Mouse (Mus musculus): ENCODE data around the gene Map2k4. TPM values are rescaled to one million over a fixed set of nuclear protein-coding genes. Genes with fewer than 3 reads are reported as not detected.
A peak's percentile ranks its signal among the peaks of the same experiment; 100 is the strongest.

Gene Map2k4
- polyA plus RNA-seq, 1 experiment from 2014 or later = 68.8 TPM

DNA sequence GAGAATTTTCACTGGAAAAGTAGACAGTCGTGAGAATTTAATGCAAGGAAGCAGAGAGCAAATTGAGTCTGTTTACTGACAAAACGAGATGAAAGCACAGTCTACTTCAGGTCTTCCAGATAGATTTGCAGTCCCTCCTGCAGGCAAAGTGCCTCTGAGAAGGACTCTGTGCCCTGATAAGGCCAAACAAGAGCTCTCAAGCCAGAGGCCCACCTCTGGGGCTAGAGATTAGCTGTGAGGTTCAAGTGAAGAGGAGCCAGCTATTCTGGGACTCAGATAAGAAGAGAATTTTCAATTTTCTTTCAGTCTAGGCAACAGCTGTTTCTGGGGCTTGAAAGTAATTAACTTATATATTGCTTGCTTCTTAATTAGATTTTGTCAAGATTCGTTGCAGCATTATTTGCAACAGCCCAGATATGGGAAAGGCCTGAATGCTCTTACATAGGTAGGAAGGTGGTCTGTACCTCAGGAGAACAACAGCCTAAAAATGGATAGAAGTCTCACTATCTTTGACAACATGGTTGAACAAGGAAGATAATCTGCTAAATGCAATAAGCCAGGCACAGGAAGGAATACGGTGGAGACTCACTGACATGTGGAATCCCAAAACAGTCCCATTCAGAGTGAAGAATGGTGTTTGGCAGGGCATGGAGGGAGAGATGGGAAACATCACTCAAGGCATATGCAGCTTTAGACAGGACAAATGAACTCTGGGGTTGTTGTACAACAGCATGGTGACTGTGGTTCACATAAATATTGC lies 138.0 kb downstream of the Map2k4 start:
- Histone ChIP-seq H3K4me1 (replicated peaks) (no peaks in the 10 kb centered on the region), H3K27ac (no peak overlapping the region), H3K4me3 (replicated peaks) (no peak overlapping the region), H3K27me3 (no peaks in the 10 kb centered on the region), H3K9ac (replicated peaks) (no peak overlapping the region), H3K36me3 (no peaks in the 10 kb centered on the region), H3K9me3 (no peaks in the 10 kb centered on the region), H3K4me2 (no peak overlapping the region)
- 69% methylated on average over 4 of the region's 4 CpGs for WGBS
- ATAC-seq (ENCODE audit: insufficient number of reproducible peaks, insufficient read depth, low FRiP score, low TSS enrichment, low read depth) = no peak

DNA sequence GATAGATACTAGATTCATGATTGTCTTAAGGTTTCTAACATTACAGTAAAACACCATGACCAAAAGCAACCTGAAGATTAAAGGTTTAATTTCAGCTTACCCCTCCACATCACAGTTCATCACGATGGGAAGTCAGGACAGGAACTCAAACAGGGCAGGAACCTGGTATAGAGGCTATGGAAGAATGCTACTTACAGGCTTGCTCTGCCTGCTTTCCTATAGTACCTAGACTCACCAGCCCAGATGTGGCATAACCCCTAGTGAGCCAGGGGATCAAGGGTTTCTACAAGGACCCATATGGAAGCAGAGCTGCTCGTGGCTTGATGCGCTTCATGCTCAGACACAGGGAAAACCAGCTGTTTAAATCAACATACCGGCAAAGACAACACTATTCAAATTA lies 138.6 kb downstream of the Map2k4 start:
- Histone ChIP-seq H3K4me2 (no peak overlapping the region), H3K4me1 (replicated peaks) (no peaks in the 10 kb centered on the region), H3K27me3 (no peaks in the 10 kb centered on the region), H3K9me3 (no peaks in the 10 kb centered on the region), H3K4me3 (replicated peaks) (no peak overlapping the region), H3K27ac (no peak overlapping the region), H3K9ac (replicated peaks) (no peak overlapping the region), H3K36me3 (no peaks in the 10 kb centered on the region)
- 78% methylated on average over 4 of the region's 4 CpGs for WGBS
- no peak for ATAC-seq (ENCODE audit: insufficient number of reproducible peaks, insufficient read depth, low FRiP score, low TSS enrichment, low read depth)

DNA sequence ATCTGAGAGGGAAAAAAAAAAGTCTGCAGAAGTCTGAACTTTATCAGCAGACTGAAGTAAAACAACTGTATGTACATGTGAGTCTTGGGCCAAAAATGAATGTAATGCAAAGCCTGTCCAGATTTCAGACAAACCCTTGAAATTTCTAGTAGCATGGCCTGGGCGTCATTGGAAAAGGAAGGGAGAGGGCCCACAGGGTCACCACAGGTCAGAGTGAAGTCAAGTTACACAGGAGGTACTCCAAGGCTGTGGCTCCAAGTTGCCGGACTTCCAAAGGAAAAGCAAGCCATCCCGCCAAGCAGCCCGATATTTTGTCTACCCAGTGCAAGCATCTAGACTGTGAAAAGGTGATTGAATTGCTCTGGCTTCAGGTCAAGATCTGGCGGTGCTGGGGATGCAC lies 141.8 kb downstream of the Map2k4 start:
- WGBS = 80% methylated on average over 5 of the region's 5 CpGs
- Histone ChIP-seq H3K9ac (replicated peaks) (no peak overlapping the region), H3K27me3 (no peaks in the 10 kb centered on the region), H3K36me3 (no peaks in the 10 kb centered on the region), H3K4me2 (no peak overlapping the region), H3K9me3 (no peaks in the 10 kb centered on the region), H3K4me3 (replicated peaks) (no peak overlapping the region), H3K27ac (no peak overlapping the region), H3K4me1 (replicated peaks) (no peaks in the 10 kb centered on the region)
- ATAC-seq (ENCODE audit: insufficient number of reproducible peaks, insufficient read depth, low FRiP score, low TSS enrichment, low read depth) = no peak

DNA sequence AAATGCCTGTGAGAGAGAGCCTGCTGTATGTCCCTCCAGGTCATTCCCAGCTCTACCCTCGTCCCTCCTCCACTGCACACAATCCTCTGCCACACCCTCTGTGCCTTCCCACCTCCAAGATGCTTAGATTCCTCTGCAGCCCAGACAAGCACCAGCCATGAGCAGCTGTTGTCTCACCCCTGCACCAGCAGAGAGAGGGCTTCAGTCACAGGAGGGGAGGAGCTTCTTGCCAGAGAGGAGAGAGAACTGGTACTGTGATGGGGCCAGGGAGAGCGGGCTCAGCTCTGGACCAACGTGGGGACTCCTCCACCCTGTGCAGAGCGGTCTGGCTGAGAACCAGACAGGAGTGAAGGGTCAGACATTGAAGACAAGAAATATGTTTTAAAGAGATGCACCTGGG lies 143.6 kb downstream of the Map2k4 start:
- Histone ChIP-seq H3K4me2 (no peak overlapping the region), H3K27ac (no peak overlapping the region), H3K27me3 (no peaks in the 10 kb centered on the region), H3K9me3 (no peaks in the 10 kb centered on the region), H3K36me3 (no peaks in the 10 kb centered on the region), H3K4me3 (replicated peaks) (no peak overlapping the region), H3K4me1 (replicated peaks) (no peaks in the 10 kb centered on the region), H3K9ac (replicated peaks) (no peak overlapping the region)
- no peak for ATAC-seq (ENCODE audit: insufficient number of reproducible peaks, insufficient read depth, low FRiP score, low TSS enrichment, low read depth)
- WGBS = 51% methylated on average over 4 of the region's 4 CpGs

DNA sequence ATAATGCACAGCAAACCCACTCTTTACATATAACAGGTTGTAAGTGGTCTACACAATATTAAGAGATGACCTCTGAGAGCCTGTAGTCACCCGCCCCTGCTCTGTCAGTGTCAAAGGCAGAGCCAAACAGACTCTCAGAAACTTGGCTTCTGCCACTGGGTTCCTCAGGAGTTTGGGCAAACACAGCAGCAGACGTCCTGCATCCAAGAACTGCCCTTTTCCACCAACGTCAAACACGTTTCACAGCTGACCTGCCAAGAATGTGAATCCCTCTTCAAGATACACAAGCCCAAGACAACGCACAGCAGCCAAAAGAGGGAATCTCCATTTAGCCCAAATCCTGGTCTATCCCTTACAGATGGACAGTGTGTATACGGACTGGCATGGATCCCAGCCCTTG lies 147.8 kb downstream of the Map2k4 start:
- WGBS = 83% methylated on average over 6 of the region's 6 CpGs
- Histone ChIP-seq H3K4me1 (replicated peaks) (no peaks in the 10 kb centered on the region), H3K4me3 (replicated peaks) (no peak overlapping the region), H3K9me3 (no peaks in the 10 kb centered on the region), H3K27ac (no peak overlapping the region), H3K4me2 (no peak overlapping the region), H3K27me3 (no peaks in the 10 kb centered on the region), H3K36me3 (no peaks in the 10 kb centered on the region), H3K9ac (replicated peaks) (no peak overlapping the region)
- no peak for ATAC-seq (ENCODE audit: insufficient number of reproducible peaks, insufficient read depth, low FRiP score, low TSS enrichment, low read depth)

MicroRNAs encoded within 50 kb of the gene (microRNA counts, 519-probe panel; counts per million panel counts)
- microRNA mmu-miR-744 = not detected

Small RNA genes within 50 kb of the gene (microRNA-seq; reads per million reads assigned to microRNA genes)
- gene Mir744 = 7,305 reads per million, percentile 93 among the genes with 10 or more reads in this experiment

Other genes starting within 250 kb of the Map2k4 start
- 13.8 and 14.4 TPM in 2 replicates for gene Zkscan6, start 18.9 kb upstream of the Map2k4 start, polyA plus RNA-seq (2016; fragmentation: Nextera tagmentation; extraction: Ambion mirVana)